ENCODE assay signal across 15 mouse cellular contexts in the genomic region with DNA sequence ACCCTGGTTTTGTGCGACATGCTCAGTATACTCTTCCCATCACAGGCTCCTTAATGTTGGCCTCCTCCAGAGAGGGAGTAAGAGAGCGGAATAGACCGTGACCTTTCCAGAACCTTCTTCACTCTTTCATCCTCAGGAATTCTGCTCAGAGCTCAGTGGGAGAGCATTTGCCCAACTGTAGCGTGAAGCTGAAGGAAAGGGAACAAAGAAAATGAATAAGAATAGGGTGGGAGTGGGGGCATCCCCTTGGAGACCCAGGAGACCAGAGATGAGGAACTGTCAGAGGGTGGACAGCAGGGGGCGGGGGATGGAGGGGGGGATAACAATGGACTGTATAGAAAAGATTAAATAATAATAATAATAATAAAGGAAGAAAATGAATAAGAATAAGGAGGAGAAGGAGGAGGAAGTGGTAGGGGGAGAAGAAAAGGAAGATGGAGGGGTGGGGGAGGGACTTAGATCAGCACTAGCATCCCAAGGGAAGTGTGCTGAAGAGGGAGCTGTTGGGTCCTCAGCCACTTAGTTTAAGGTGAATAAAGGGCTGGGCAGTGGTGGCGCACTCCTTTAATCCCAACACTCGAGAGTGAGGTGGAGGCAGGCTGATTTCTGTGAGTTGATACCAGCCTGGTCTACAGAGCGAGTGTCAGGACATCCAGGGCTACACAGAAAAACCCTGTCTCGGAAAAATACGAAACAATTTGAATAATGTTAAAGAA. TPM values are rescaled to one million over a fixed set of nuclear protein-coding genes. Genes with fewer than 3 reads are reported as not detected.
A peak's percentile ranks its signal among the peaks of the same experiment; 100 is the strongest.
DNase-seq lines count a peak whose midpoint lies in the region; ATAC-seq and TF ChIP-seq lines count a peak whose summit lies in the region.
"Had no signal": no experiment of that assay in that cellular context is flagged by ENCODE, and none has a peak within 500 bp of the region (broad histone marks: within the 10 kb centered on the region; RNA-seq: fewer than 3 reads in every experiment).

No protein-coding gene starts in this region.

- H3K36me3 ChIP-seq in hindbrain, embryonic 10.5 days: no peaks in the 10 kb centered on the region
- no peaks in the 10 kb centered on the region for H3K36me3 ChIP-seq in hindbrain, embryonic 14.5 days (replicated peaks; ENCODE audit: control insufficient read depth, insufficient read depth)
- H3K36me3 ChIP-seq in lung, embryonic 16.5 days (ENCODE audit: control insufficient read depth, insufficient read depth, low read length): no peaks in the 10 kb centered on the region
- H3K36me3 ChIP-seq: embryonic facial prominence, embryonic 12.5 days; liver, embryonic 15.5 days had no signal

- H3K27me3 ChIP-seq in hindbrain, embryonic 10.5 days (ENCODE audit: insufficient read depth, poor library complexity, severe bottlenecking): no peaks in the 10 kb centered on the region
- no peaks in the 10 kb centered on the region for H3K27me3 ChIP-seq in hindbrain, embryonic 14.5 days (ENCODE audit: control insufficient read depth, insufficient read depth, low read length)
- no peaks in the 10 kb centered on the region for H3K27me3 ChIP-seq in lung, embryonic 16.5 days (ENCODE audit: control insufficient read depth, insufficient read depth, low read depth, low read length)
- H3K27me3 ChIP-seq: embryonic facial prominence, embryonic 12.5 days had no signal

- H3K4me1 ChIP-seq in hindbrain, embryonic 10.5 days (replicated peaks): peaks cover 30% of the 10 kb centered on the region
- H3K4me1 ChIP-seq in hindbrain, embryonic 14.5 days (replicated peaks; ENCODE audit: control insufficient read depth, insufficient read depth, low read length): no peaks in the 10 kb centered on the region
- peaks cover 8% of the 10 kb centered on the region for H3K4me1 ChIP-seq in lung, embryonic 16.5 days (replicated peaks; ENCODE audit: control insufficient read depth, insufficient read depth, low read length)

- ATAC-seq in hindbrain, embryonic 14.5 days (ENCODE audit: low FRiP score): no peak
- no peak for ATAC-seq in lung, embryonic 16.5 days (ENCODE audit: low read depth)
- ATAC-seq: activated CD4-positive, CD25-positive, alpha-beta regulatory T cell, adult 4 months had no signal

- WGBS in hindbrain, embryonic 10.5 days: 32% methylated on average over 10 of the region's 10 CpGs
- WGBS in hindbrain, embryonic 14.5 days: 26% methylated on average over 10 of the region's 10 CpGs
- WGBS in lung, embryonic 16.5 days: 62% methylated on average over 10 of the region's 10 CpGs

- TF ChIP-seq CTCF in brain, embryonic 14.5 days (IDR thresholded peaks at IDR 0.05; ENCODE audit: borderline replicate concordance, extremely low read depth, insufficient read depth, insufficient read length): no peak

- no peak overlapping the region; the same call in 1 of the 2 replicates for H3K4me2 ChIP-seq in hindbrain, embryonic 14.5 days (replicated peaks)
- H3K4me2 ChIP-seq in lung, embryonic 16.5 days (ENCODE audit: low read depth, low read length): peak overlapping the region; percentile 2; the same call in 1 of the 2 replicates
- H3K4me2 ChIP-seq: embryonic facial prominence, embryonic 12.5 days; liver, embryonic 15.5 days had no signal

- H3K27ac ChIP-seq in hindbrain, embryonic 10.5 days: peak overlapping the region; percentile 72
- H3K27ac ChIP-seq in hindbrain, embryonic 14.5 days: no peak overlapping the region
- H3K27ac ChIP-seq in lung, embryonic 16.5 days (ENCODE audit: low read length): no peak overlapping the region
- H3K27ac ChIP-seq: embryonic facial prominence, embryonic 12.5 days; kidney, postnatal 0 days; liver, embryonic 15.5 days had no signal

- no peaks in the 10 kb centered on the region for H3K9me3 ChIP-seq in hindbrain, embryonic 10.5 days
- H3K9me3 ChIP-seq in hindbrain, embryonic 14.5 days (ENCODE audit: control insufficient read depth, low read length): no peaks in the 10 kb centered on the region
- no peaks in the 10 kb centered on the region for H3K9me3 ChIP-seq in lung, embryonic 16.5 days (ENCODE audit: control insufficient read depth, low read length)
- H3K9me3 ChIP-seq: embryonic facial prominence, embryonic 12.5 days; liver, embryonic 15.5 days had no signal

- peak; percentile 18 for DNase-seq in hindbrain, embryonic 10.5 days (ENCODE audit: low spot score)
- no peak for DNase-seq in hindbrain, embryonic 14.5 days (ENCODE audit: low spot score)
- no peak for DNase-seq in lung, postnatal 10 days
- peak; percentile 99 for DNase-seq in ES-CJ7 (ENCODE audit: low read depth, low spot score)
- DNase-seq in brain, embryonic 14.5 days (ENCODE audit: low read depth): peak; percentile 15
- DNase-seq in layer of hippocampus, postnatal 10 days (ENCODE audit: low spot score in 2 of 2): no peak
- DNase-seq: cerebellum, adult 2 months; gastrocnemius, postnatal 10 days; right cerebral cortex, adult 18-20 months had no signal

- peak overlapping the region; percentile 3; the same call in 1 of the 2 replicates for H3K4me3 ChIP-seq in hindbrain, embryonic 10.5 days
- no peak overlapping the region for H3K4me3 ChIP-seq in hindbrain, embryonic 14.5 days (replicated peaks; ENCODE audit: low read length)
- no peak overlapping the region for H3K4me3 ChIP-seq in lung, embryonic 16.5 days (ENCODE audit: low read length)
- H3K4me3 ChIP-seq: embryonic facial prominence, embryonic 12.5 days; liver, embryonic 15.5 days had no signal

- H3K9ac ChIP-seq in hindbrain, embryonic 14.5 days: no peak overlapping the region
- no peak overlapping the region for H3K9ac ChIP-seq in lung, embryonic 16.5 days (ENCODE audit: low read length)
- H3K9ac ChIP-seq: embryonic facial prominence, embryonic 12.5 days; liver, embryonic 15.5 days had no signal

- TF ChIP-seq POLR2A in brain, embryonic 14.5 days (IDR thresholded peaks at IDR 0.05; ENCODE audit: borderline replicate concordance, extremely low read depth, insufficient read depth, insufficient read length, poor library complexity, severe bottlenecking): no peak

RNA-seq across cellular contexts. Expression of a gene that starts 9.6 kb away (rescaled TPM):
- polyA plus RNA-seq in hindbrain, embryonic 10.5 days (2016; fragmentation: Nextera tagmentation; extraction: Ambion mirVana): 27.2 and 29.1 TPM in 2 replicates
- polyA plus RNA-seq in hindbrain, embryonic 14.5 days (2014; fragmentation: Nextera tagmentation; extraction: Ambion mirVana): 4.2 and 6.4 TPM in 2 replicates
- polyA plus RNA-seq in lung, embryonic 16.5 days (2015; fragmentation: Nextera tagmentation; extraction: Ambion mirVana): 7.5 and 8.2 TPM in 2 replicates
- 3.1 and 3.9 TPM in 2 replicates for polyA plus RNA-seq in brain, embryonic 14.5 days (2012; rRNA removed)
- total RNA-seq in layer of hippocampus, postnatal 10 days (2021): 1 to 10 TPM in 1 of 2 experiments, under 1 TPM in 1; 0.67 to 1.1 TPM
- total RNA-seq: common myeloid progenitor, adult 5-6 weeks had no signal
- polyA plus RNA-seq: activated CD4-positive, CD25-positive, alpha-beta regulatory T cell, adult 4 months had no signal

RNA-seq across cellular contexts. Expression of a gene that starts 27.0 kb away (rescaled TPM):
- 287 and 330 TPM in 2 replicates for polyA plus RNA-seq in hindbrain, embryonic 10.5 days (2016; fragmentation: Nextera tagmentation; extraction: Ambion mirVana)
- polyA plus RNA-seq in hindbrain, embryonic 14.5 days (2014; fragmentation: Nextera tagmentation; extraction: Ambion mirVana): 119 and 131 TPM in 2 replicates
- polyA plus RNA-seq in lung, embryonic 16.5 days (2015; fragmentation: Nextera tagmentation; extraction: Ambion mirVana): 120 and 122 TPM in 2 replicates
- 88.4 and 99.9 TPM in 2 replicates for polyA plus RNA-seq in brain, embryonic 14.5 days (2012; rRNA removed)
- 10 to 100 TPM; 47.0 to 47.1 TPM for total RNA-seq in layer of hippocampus, postnatal 10 days (2021)

RNA-seq across cellular contexts. Expression of a gene that starts 39.7 kb away (rescaled TPM):
- polyA plus RNA-seq in hindbrain, embryonic 10.5 days (2016; fragmentation: Nextera tagmentation; extraction: Ambion mirVana): 16.7 and 18.7 TPM in 2 replicates
- polyA plus RNA-seq in hindbrain, embryonic 14.5 days (2014; fragmentation: Nextera tagmentation; extraction: Ambion mirVana): 10.4 and 13.2 TPM in 2 replicates
- 25.3 and 28.2 TPM in 2 replicates for polyA plus RNA-seq in lung, embryonic 16.5 days (2015; fragmentation: Nextera tagmentation; extraction: Ambion mirVana)
- polyA plus RNA-seq in brain, embryonic 14.5 days (2012; rRNA removed): 6.7 and 7.3 TPM in 2 replicates
- total RNA-seq in layer of hippocampus, postnatal 10 days (2021): 10 to 100 TPM; 18.2 to 20.0 TPM

Comparison
In these comparisons a context has a peak if more than half of its experiments do, and no peak if none do; other contexts are left out.
1. DNase-seq: peak in hindbrain, embryonic 10.5 days (single experiment), ES-CJ7 (single experiment) and brain, embryonic 14.5 days (single experiment); none in hindbrain, embryonic 14.5 days (single experiment), lung, postnatal 10 days (single experiment) and layer of hippocampus, postnatal 10 days (0 of 2).